Mouse (Mus musculus) gastrocnemius, postnatal 25 days (tissue): ENCODE data around the gene Gnb1. TPM values are rescaled to one million over a fixed set of nuclear protein-coding genes. Genes with fewer than 3 reads are reported as not detected.
A peak's percentile ranks its signal among the peaks of the same experiment; 100 is the strongest.

Experiments used
- DNase-seq: peaks from one replicate; pipeline ENCODE4 v3.0.0; 2022
- total RNA-seq, 2 experiments: library from RNA; stranded (reverse); gene quantifications; 1 replicate in 1 of 2; 2 replicates in 1 of 2; pipeline ENCODE4 v1.2.3; 2021

Gnb1 gene
- total RNA-seq, 2 experiments from 2014 or later = 59.1 to 72.0 TPM

GRCm38 (mm10) chr4:155577132-155577531 lies 86.0 kb downstream of the Gnb1 start:
- DNase-seq = peak; percentile 57

GRCm38 (mm10) chr4:155577741-155578140 lies 86.6 kb downstream of the Gnb1 start:
- DNase-seq = no peak

GRCm38 (mm10) chr4:155578336-155579125 lies 87.4 kb downstream of the Gnb1 start:
- peak; percentile 79 for DNase-seq

- no peak for DNase-seq
Observed at GRCm38 (mm10) chr4:155580420-155580819, 89.3 kb downstream of the Gnb1 start.

- no peak for DNase-seq
Observed at GRCm38 (mm10) chr4:155582279-155582905, 91.2 kb downstream of the Gnb1 start.

- DNase-seq = no peak
Observed at GRCm38 (mm10) chr4:155589356-155589755, 98.2 kb downstream of the Gnb1 start.

- DNase-seq = no peak
Observed at GRCm38 (mm10) chr4:155591012-155591719, 100.0 kb downstream of the Gnb1 start.

- DNase-seq = no peak
Observed at GRCm38 (mm10) chr4:155593780-155594179, 102.6 kb downstream of the Gnb1 start.

GRCm38 (mm10) chr4:155595777-155596176 lies 104.6 kb downstream of the Gnb1 start:
- DNase-seq = no peak

GRCm38 (mm10) chr4:155596606-155597005 lies 105.4 kb downstream of the Gnb1 start:
- no peak for DNase-seq

GRCm38 (mm10) chr4:155598536-155598935 lies 107.4 kb downstream of the Gnb1 start:
- no peak for DNase-seq

GRCm38 (mm10) chr4:155599901-155600825 lies 109.0 kb downstream of the Gnb1 start:
- no peak for DNase-seq

- DNase-seq = peak; percentile 94
Observed at GRCm38 (mm10) chr4:155601091-155601996, 110.2 kb downstream of the Gnb1 start, which contains the start of gene Slc35e2. Slc35e2 (plus strand) TSS chr4:155601416.

GRCm38 (mm10) chr4:155601997-155602456 lies 110.9 kb downstream of the Gnb1 start:
- no peak for DNase-seq

- DNase-seq = no peak
Observed at GRCm38 (mm10) chr4:155602753-155603152, 111.6 kb downstream of the Gnb1 start.

- DNase-seq = no peak
Observed at GRCm38 (mm10) chr4:155603801-155604200, 112.6 kb downstream of the Gnb1 start.

GRCm38 (mm10) chr4:155605132-155605531 lies 114.0 kb downstream of the Gnb1 start:
- no peak for DNase-seq

GRCm38 (mm10) chr4:155606825-155607224 lies 115.7 kb downstream of the Gnb1 start:
- no peak for DNase-seq
